Mouse (Mus musculus): Measurements from ENCODE around the gene C530008M17Rik. TPM values are rescaled to one million over a fixed set of nuclear protein-coding genes. Genes with fewer than 3 reads are reported as not detected.

Gene C530008M17Rik
- polyA plus RNA-seq (2012; rRNA removed), result 26.5 and 30.0 TPM in 2 replicates

DNA sequence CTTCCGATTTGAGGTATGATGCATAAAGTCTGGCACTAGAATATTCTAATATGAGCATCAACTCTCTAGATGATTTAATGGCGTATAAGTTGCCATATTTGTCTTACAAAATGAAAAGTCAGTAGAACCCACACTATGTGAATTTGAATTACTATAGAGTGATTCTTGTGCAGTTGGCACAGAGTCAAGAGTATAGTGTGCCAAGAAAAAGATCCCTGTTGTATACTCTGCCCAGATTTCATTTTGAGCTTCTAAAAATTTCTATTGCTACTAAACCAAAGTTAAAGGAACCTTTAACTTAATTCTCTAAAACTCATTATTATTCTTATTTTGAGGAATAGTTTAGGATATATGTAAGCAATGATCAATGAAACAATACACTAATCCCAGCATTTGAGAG, at the start of gene C530008M17Rik:
Gene C530008M17Rik, plus strand, starts transcription at position 301 of the 400 bp plus-strand sequence.
- H3K27ac ChIP-seq (ENCODE audit: insufficient read depth, low read length), result peak within 1 kb of the TSS; percentile 20
- peak within 1 kb of the TSS; percentile 86 for H3K4me3 ChIP-seq (ENCODE audit: insufficient read depth, low read length)
- no peak for TF ChIP-seq POLR2A (IDR thresholded peaks at IDR 0.05; ENCODE audit: extremely low read depth, insufficient read depth, low read length)
- peaks cover 2% of the 10 kb centered on the region; the same call in 1 of the 2 replicates for H3K4me1 ChIP-seq (ENCODE audit: control insufficient read depth, insufficient read depth, low read length)

DNA sequence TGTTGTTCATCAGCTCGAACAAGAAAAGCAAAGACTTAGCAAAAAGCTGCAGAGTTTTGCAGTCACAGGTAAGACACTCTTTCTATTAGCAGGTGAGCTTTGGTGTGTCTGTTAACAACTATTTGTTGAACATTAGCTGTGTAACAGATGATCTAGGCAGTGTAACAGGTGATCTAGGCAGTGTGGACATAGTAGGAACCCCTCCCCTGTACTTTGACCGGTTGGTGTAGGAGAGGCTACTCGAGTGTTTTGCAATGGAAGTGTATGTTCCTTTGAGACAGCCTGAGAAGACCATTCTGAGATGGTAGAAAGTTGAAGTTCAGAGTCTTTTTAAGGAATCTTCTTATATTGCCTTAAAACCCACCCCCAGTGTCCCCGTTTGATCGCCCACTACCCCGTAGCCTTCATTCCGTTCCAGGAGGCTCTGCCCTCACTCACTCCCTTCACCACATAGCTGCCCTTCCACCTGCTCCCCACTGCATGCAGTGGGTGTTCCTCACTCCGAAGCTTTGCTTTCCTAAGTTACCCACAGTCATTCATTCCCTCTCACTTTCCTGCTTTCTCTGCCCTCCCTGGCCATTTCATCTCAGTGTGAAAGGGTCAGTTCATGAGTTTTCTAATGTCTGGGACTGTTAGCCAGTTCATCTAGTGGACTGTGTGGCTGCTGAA, 46.5 kb upstream of the C530008M17Rik start:
- Histone ChIP-seq H3K4me1 (ENCODE audit: control insufficient read depth, insufficient read depth, low read length) (no peaks in the 10 kb centered on the region), H3K27ac (ENCODE audit: insufficient read depth, low read length) (no peak overlapping the region), H3K4me3 (ENCODE audit: insufficient read depth, low read length) (no peak overlapping the region)
- TF ChIP-seq POLR2A (IDR thresholded peaks at IDR 0.05; ENCODE audit: extremely low read depth, insufficient read depth, low read length), result no peak
- no peak for TF ChIP-seq CTCF (IDR thresholded peaks at IDR 0.05; ENCODE audit: extremely low read depth, insufficient read depth, low read length)

DNA sequence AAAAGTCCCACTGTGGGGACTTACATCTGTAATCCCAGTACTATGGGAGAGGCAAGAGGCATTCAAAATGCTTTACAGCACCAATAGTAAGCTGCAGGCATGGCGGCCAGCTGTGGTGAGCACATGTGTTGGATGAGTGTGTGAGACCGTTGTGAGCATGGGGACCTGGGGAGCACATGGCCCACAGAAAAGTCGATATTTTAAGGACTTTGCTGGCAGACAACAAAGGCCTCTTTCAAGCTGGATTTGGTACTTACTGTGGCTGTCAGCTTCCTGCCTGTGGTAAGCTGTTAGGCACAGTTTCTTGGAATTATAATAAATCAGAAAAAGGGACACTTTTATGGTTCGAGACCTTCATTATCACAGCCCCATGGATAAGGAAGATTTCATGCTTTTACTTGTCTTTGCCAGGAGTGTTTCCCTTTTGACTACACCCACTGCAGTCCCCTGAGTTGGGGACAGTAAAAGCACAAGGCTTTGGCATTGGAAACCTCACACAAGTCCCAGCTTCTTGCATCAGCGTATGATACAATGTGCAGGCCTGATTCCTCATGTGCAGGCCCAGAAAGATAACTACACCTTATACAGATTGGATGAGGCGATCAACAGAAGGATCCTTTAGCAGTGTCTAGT, 43.3 kb upstream of the C530008M17Rik start:
- no peak overlapping the region for H3K4me3 ChIP-seq (ENCODE audit: insufficient read depth, low read length)
- H3K27ac ChIP-seq (ENCODE audit: insufficient read depth, low read length), result no peak overlapping the region
- TF ChIP-seq POLR2A (IDR thresholded peaks at IDR 0.05; ENCODE audit: extremely low read depth, insufficient read depth, low read length) (no peak), CTCF (IDR thresholded peaks at IDR 0.05; ENCODE audit: extremely low read depth, insufficient read depth, low read length) (no peak)
- H3K4me1 ChIP-seq (ENCODE audit: control insufficient read depth, insufficient read depth, low read length), result no peaks in the 10 kb centered on the region

DNA sequence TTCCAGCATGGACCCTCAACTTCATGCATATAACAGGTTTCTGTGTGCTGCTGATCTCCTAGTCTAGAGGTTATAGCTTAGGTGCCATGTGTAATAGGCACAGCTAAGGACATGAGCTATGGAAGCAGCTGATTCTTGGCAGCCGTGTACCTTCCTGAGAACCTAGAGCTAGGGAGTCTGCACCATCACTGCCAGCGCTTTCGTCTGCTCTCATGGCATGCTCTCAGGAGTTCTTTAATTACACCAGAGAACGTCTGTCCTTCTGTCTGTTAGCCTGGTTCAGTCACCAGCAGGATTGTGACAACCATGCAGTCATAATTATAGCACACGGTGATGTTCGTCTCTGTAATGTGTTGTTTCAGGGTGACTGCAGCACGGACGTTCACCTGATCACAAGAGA, 41.0 kb upstream of the C530008M17Rik start:
- Histone ChIP-seq H3K4me3 (ENCODE audit: insufficient read depth, low read length) (no peak overlapping the region), H3K4me1 (ENCODE audit: control insufficient read depth, insufficient read depth, low read length) (no peaks in the 10 kb centered on the region), H3K27ac (ENCODE audit: insufficient read depth, low read length) (no peak overlapping the region)
- TF ChIP-seq POLR2A (IDR thresholded peaks at IDR 0.05; ENCODE audit: extremely low read depth, insufficient read depth, low read length) (no peak), CTCF (IDR thresholded peaks at IDR 0.05; ENCODE audit: extremely low read depth, insufficient read depth, low read length) (no peak)

DNA sequence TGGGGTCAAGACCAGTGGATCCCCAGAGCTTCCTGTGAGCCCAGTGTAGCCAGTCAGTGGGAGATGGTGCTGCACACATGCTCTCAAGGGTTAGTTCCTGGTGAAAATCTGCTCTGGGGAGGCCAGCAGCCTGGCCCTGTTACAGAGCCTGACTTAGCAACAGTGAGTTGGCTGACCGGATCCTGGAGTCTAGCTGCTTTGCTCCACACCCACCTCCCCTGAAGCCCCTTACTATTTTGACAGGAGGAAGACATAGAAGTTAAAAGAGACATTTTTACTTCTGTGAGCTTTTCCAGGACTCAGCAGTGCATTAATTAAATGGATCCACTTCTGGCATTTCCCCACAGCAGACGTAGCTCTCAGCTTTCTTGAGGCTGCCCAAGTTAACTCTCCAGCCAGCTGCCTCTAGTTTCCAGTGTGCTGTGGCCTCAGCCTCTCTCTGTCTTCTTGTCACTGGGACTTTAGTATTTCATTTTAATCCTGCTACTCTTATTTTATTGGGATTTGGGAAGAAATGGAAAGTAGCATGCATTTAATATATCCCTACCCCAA, 40.0 kb upstream of the C530008M17Rik start:
- H3K27ac ChIP-seq (ENCODE audit: insufficient read depth, low read length), result no peak overlapping the region
- TF ChIP-seq CTCF (IDR thresholded peaks at IDR 0.05; ENCODE audit: extremely low read depth, insufficient read depth, low read length), result no peak
- no peak for TF ChIP-seq POLR2A (IDR thresholded peaks at IDR 0.05; ENCODE audit: extremely low read depth, insufficient read depth, low read length)
- no peak overlapping the region for H3K4me3 ChIP-seq (ENCODE audit: insufficient read depth, low read length)

DNA sequence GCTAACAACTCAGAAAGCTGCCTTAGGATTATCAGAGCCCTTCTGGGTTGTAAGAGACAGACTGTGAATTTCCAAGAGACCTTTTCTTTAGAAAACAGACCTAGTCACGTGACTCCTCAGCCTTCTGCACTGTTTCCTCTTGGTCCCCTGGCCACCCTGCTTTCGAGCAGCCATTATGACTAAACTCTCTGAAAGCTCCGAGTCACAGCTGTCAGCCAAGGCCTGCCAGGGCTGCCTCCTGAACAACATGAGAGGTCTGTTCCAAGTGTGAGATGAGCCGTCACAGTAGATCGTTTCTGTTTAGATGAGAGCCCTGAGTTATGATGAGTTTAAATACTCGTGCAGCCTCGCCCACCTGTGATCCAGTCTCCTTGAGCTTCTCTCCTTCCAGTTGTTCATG, 37.6 kb upstream of the C530008M17Rik start:
- no peak overlapping the region for H3K27ac ChIP-seq (ENCODE audit: insufficient read depth, low read length)
- TF ChIP-seq POLR2A (IDR thresholded peaks at IDR 0.05; ENCODE audit: extremely low read depth, insufficient read depth, low read length) (no peak), CTCF (IDR thresholded peaks at IDR 0.05; ENCODE audit: extremely low read depth, insufficient read depth, low read length) (no peak)
- H3K4me3 ChIP-seq (ENCODE audit: insufficient read depth, low read length), result no peak overlapping the region
- no peaks in the 10 kb centered on the region for H3K4me1 ChIP-seq (ENCODE audit: control insufficient read depth, insufficient read depth, low read length)

More for the DNA sequence above, 40.0 kb upstream of the C530008M17Rik start:
- no peaks in the 10 kb centered on the region for H3K4me1 ChIP-seq (ENCODE audit: control insufficient read depth, insufficient read depth, low read length)

DNA sequence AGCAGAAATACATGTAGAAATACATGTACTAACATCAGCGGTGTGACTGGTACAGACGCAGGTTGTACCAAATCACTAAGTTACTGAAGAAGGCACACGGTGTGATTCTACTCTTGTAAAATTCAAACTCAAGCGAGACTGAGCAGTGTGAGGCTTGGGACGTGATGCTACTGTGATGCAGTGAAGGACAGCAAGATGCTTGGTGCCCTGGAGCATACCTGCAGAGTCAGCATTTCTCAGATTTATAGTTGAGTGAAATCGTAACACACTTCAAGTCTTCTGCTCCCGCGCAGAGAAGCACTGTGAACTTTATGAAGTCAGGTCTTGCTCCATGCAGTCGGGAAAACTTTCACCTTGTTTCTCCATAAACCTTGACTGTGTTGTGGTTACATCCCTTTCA, 32.6 kb upstream of the C530008M17Rik start:
- Histone ChIP-seq H3K4me1 (ENCODE audit: control insufficient read depth, insufficient read depth, low read length) (no peaks in the 10 kb centered on the region), H3K27ac (ENCODE audit: insufficient read depth, low read length) (no peak overlapping the region), H3K4me3 (ENCODE audit: insufficient read depth, low read length) (no peak overlapping the region)
- TF ChIP-seq CTCF (IDR thresholded peaks at IDR 0.05; ENCODE audit: extremely low read depth, insufficient read depth, low read length) (no peak), POLR2A (IDR thresholded peaks at IDR 0.05; ENCODE audit: extremely low read depth, insufficient read depth, low read length) (no peak)

DNA sequence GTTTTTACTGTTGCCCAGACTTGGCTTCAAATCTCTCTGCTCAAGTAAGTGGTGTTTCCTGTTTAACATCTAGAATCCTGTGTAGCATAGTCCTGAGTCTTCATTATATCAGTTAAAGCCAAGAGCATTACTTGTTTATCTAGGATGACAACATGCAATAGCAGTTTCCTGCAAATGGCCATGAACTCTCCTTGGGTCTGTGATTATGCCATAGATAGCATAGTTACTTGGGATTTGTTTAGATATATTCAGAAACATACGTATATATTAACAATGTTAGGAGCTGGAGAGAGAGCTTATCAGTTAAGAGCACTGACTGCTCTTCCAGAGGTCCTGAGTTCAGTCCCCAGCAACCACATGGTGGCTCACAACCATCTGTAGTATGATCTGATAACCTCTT, 28.5 kb upstream of the C530008M17Rik start:
- no peak for TF ChIP-seq CTCF (IDR thresholded peaks at IDR 0.05; ENCODE audit: extremely low read depth, insufficient read depth, low read length)
- TF ChIP-seq POLR2A (IDR thresholded peaks at IDR 0.05; ENCODE audit: extremely low read depth, insufficient read depth, low read length), result no peak
- Histone ChIP-seq H3K4me1 (ENCODE audit: control insufficient read depth, insufficient read depth, low read length) (no peaks in the 10 kb centered on the region), H3K27ac (ENCODE audit: insufficient read depth, low read length) (no peak overlapping the region), H3K4me3 (ENCODE audit: insufficient read depth, low read length) (no peak overlapping the region)

DNA sequence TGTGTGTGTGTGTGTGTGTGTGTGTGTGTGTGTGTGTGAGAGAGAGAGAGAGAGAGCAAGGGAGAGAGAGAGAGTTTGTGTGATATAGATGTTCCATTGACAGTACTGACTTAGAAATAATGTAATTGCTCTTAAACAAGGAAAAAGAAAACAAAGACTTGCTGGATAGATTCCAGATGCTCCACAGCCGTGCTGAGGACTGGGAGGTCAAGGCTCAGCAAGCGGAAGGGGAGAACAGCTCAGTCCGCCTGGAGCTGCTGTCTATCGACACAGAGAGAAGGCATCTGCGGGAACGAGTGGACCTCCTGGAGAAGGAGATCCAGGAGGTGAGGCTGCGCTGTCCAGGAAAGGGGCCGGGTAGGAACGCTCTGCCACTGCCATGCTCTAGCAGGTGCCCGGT, 22.3 kb upstream of the C530008M17Rik start:
- Histone ChIP-seq H3K4me1 (ENCODE audit: control insufficient read depth, insufficient read depth, low read length) (no peaks in the 10 kb centered on the region), H3K4me3 (ENCODE audit: insufficient read depth, low read length) (no peak overlapping the region), H3K27ac (ENCODE audit: insufficient read depth, low read length) (no peak overlapping the region)
- no peak for TF ChIP-seq POLR2A (IDR thresholded peaks at IDR 0.05; ENCODE audit: extremely low read depth, insufficient read depth, low read length)
- no peak for TF ChIP-seq CTCF (IDR thresholded peaks at IDR 0.05; ENCODE audit: extremely low read depth, insufficient read depth, low read length)

DNA sequence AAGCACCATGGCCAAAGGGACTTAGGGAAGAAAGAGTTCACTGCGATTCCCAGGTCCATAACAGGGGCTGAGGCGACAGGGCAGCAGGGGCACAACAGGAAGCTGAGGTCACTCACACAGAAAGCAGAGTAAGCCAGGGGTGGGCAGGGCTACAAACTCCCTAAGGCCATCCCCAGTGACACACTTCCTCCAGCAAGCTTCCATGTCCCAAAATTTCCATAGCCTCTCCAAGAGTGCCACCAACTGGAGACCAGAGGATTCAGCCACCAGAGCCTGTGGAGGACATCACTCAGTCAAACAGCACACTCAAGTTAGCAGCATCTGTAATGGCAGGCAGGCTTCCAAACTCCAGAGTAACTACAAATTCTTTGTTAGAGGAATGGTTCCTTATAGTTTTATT, 20.7 kb upstream of the C530008M17Rik start:
- Histone ChIP-seq H3K4me3 (ENCODE audit: insufficient read depth, low read length) (no peak overlapping the region), H3K4me1 (ENCODE audit: control insufficient read depth, insufficient read depth, low read length) (no peaks in the 10 kb centered on the region), H3K27ac (ENCODE audit: insufficient read depth, low read length) (no peak overlapping the region)
- TF ChIP-seq CTCF (IDR thresholded peaks at IDR 0.05; ENCODE audit: extremely low read depth, insufficient read depth, low read length), result no peak
- no peak for TF ChIP-seq POLR2A (IDR thresholded peaks at IDR 0.05; ENCODE audit: extremely low read depth, insufficient read depth, low read length)

All from cortical plate, adult 2 months (tissue).